Mouse (Mus musculus) heart, postnatal 25 days (tissue): ENCODE results near the gene Tgif1. TPM values are rescaled to one million over a fixed set of nuclear protein-coding genes. Genes with fewer than 3 reads are reported as not detected.
"Not testable (repeated sequence)": the region's sequence is repeated elsewhere in the genome, so short reads cannot be mapped to it uniquely, and the experiment has no call there.

Experiments
- DNase-seq: peaks from one replicate; pipeline ENCODE4 v3.0.0; 2022; ENCODE audit warnings: low spot score
- intact Hi-C: fragments of 180-260 bp; cut with DNase I; formaldehyde crosslinking; loops from one replicate; pipeline ENCODE4 v1.15.1; 2025
- total RNA-seq, 2 experiments: library from RNA; stranded (reverse); gene quantifications; 2 replicates each; pipeline ENCODE4 v1.2.3; 2021

Gene Tgif1
- total RNA-seq, 2 experiments from 2014 or later, result 5.3 to 7.6 TPM

GRCm38 (mm10) chr17:70847751-70848510 lies 5.4 kb downstream of the Tgif1 start:
- no peak for DNase-seq
- intact Hi-C loops, result loop anchor here (2.0 to 10.0 kb wide), 5 partner anchors 93 to 337 kb away; partner anchors contain the start of gene Lpin2

- no peak for DNase-seq
- intact Hi-C loops, result loop anchor here (2.0 to 10.0 kb wide), 4 partner anchors 92 to 338 kb away; partner anchors contain the start of gene Lpin2
Measured at GRCm38 (mm10) chr17:70847086-70847485, 6.3 kb downstream of the Tgif1 start.

GRCm38 (mm10) chr17:70846111-70846644 lies 7.2 kb downstream of the Tgif1 start:
- intact Hi-C loops, result loop anchor here (2.0 to 10.0 kb wide), 4 partner anchors 91 to 339 kb away; partner anchors contain the start of gene Lpin2
- no peak for DNase-seq

GRCm38 (mm10) chr17:70845543-70845942 lies 7.8 kb downstream of the Tgif1 start:
- intact Hi-C loops, result loop anchor here (5.0 to 10.0 kb wide), 3 partner anchors 108 to 339 kb away; partner anchors contain the start of gene Lpin2
- no peak for DNase-seq

GRCm38 (mm10) chr17:70844971-70845370 lies 8.4 kb downstream of the Tgif1 start:
- intact Hi-C loops, result loop anchor here (5.0 to 10.0 kb wide), 3 partner anchors 108 to 340 kb away; partner anchors contain the start of gene Lpin2
- no peak for DNase-seq

GRCm38 (mm10) chr17:70843252-70843651 lies 10.1 kb downstream of the Tgif1 start:
- intact Hi-C loops, result loop anchor here (10.0 kb wide), 1 partner anchor 342 kb away; the partner anchor contains the start of gene Lpin2
- DNase-seq, result no peak

- no peak for DNase-seq
- intact Hi-C loops, result no loop called here
Measured at GRCm38 (mm10) chr17:70838533-70838932, 14.8 kb downstream of the Tgif1 start.

GRCm38 (mm10) chr17:70838031-70838430 lies 15.3 kb downstream of the Tgif1 start:
- DNase-seq, result no peak
- intact Hi-C loops, result no loop called here

GRCm38 (mm10) chr17:70837474-70837873 lies 15.9 kb downstream of the Tgif1 start:
- DNase-seq, intact Hi-C loops: not testable (repeated sequence)

GRCm38 (mm10) chr17:70836820-70837219 lies 16.5 kb downstream of the Tgif1 start:
- DNase-seq, result no peak

GRCm38 (mm10) chr17:70835071-70835790 lies 18.1 kb downstream of the Tgif1 start:
- DNase-seq, result no peak
- intact Hi-C loops, result no loop called here

More at GRCm38 (mm10) chr17:70836820-70837219, 16.5 kb downstream of the Tgif1 start:
- intact Hi-C loops, result no loop called here

- no peak for DNase-seq
- intact Hi-C loops, result no loop called here
Measured at GRCm38 (mm10) chr17:70834430-70834965, 18.8 kb downstream of the Tgif1 start.

- DNase-seq, result no peak
- intact Hi-C loops, result no loop called here
Measured at GRCm38 (mm10) chr17:70832544-70832943, 20.8 kb downstream of the Tgif1 start.

GRCm38 (mm10) chr17:70831591-70831990 lies 21.8 kb downstream of the Tgif1 start:
- DNase-seq, result no peak

GRCm38 (mm10) chr17:70829943-70830715 lies 23.2 kb downstream of the Tgif1 start:
- intact Hi-C loops, result no loop called here
- no peak for DNase-seq

More at GRCm38 (mm10) chr17:70831591-70831990, 21.8 kb downstream of the Tgif1 start:
- intact Hi-C loops, result no loop called here

- DNase-seq, result no peak
- intact Hi-C loops, result no loop called here
Measured at GRCm38 (mm10) chr17:70829217-70829616, 24.1 kb downstream of the Tgif1 start.

- DNase-seq, result no peak
- intact Hi-C loops, result no loop called here
Measured at GRCm38 (mm10) chr17:70828569-70828968, 24.8 kb downstream of the Tgif1 start.

- intact Hi-C loops, result no loop called here
- no peak for DNase-seq
Measured at GRCm38 (mm10) chr17:70828180-70828528, 25.2 kb downstream of the Tgif1 start.

GRCm38 (mm10) chr17:70827463-70828179 lies 25.7 kb downstream of the Tgif1 start:
- DNase-seq, intact Hi-C loops: not testable (repeated sequence)
